Mouse (Mus musculus) left cerebral cortex, postnatal 4 days (tissue): ENCODE results near the gene Gli3. TPM values are rescaled to one million over a fixed set of nuclear protein-coding genes. Genes with fewer than 3 reads are reported as not detected.
A peak's percentile ranks its signal among the peaks of the same experiment; 100 is the strongest.

Experiments
- DNase-seq: peaks from one replicate; pipeline ENCODE4 v3.0.0-alpha.2; 2022
- intact Hi-C: fragments of 180-260 bp; cut with DNase I; formaldehyde crosslinking; loops from one replicate; pipeline ENCODE4 v1.15.1; 2025
- total RNA-seq, 2 experiments: library from RNA; stranded (reverse); gene quantifications; 2 replicates each; pipeline ENCODE4 v1.2.3; 2021

The Gli3 gene
- total RNA-seq, 2 experiments from 2014 or later = 8.1 to 8.2 TPM

DNA sequence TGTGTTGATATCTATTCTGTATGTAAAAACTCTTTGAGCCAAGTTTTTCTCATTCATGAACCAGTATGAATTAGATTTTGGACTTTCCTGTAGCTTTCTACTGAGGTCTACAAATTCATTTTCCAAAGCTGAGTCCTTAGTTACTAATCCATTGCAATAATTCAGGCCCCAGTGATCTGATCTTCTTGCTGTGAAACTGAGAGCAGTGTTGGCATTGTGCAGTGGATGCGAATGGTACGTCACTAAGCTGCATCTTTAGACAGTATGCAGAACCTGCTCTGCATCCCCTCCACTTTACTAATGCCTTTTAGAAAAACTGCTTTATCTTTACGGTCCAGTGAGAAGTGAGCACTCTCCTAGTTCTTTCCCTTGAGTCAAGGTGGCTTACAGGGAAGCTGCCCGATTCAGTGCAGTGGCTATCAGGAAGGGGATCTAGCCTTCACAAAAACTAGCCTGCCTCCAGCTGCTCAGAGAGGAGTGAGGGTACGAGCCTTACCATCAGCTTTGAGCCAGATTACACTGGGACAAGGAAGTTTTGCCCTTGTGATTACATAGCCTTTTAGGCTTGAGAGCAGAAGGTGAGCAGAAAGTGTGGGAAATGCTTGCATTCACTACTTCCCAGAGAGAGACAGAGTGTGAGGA is 155.1 kb downstream of the Gli3 start:
- intact Hi-C loops = no loop called here
- no peak for DNase-seq

DNA sequence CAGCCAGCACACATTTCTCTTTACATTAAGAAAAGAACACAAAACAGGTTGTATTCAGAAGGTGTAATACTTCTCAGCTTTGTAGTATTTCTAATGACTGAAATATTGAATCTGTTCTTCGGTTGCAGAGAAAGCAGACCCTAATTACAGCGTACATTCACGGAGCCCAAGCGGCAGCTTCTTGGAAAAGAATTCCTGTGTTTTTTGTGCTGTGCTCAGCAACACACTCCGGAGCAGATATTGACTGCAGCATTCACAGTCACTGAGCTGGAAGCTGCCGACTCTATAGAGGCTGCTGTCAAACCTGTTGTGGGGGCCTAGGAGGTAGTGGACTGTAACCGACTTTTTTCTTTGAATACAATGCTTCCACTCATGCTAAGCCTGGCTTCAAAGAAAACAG is 158.0 kb downstream of the Gli3 start:
- DNase-seq = peak; percentile 7
- intact Hi-C loops = no loop called here

DNA sequence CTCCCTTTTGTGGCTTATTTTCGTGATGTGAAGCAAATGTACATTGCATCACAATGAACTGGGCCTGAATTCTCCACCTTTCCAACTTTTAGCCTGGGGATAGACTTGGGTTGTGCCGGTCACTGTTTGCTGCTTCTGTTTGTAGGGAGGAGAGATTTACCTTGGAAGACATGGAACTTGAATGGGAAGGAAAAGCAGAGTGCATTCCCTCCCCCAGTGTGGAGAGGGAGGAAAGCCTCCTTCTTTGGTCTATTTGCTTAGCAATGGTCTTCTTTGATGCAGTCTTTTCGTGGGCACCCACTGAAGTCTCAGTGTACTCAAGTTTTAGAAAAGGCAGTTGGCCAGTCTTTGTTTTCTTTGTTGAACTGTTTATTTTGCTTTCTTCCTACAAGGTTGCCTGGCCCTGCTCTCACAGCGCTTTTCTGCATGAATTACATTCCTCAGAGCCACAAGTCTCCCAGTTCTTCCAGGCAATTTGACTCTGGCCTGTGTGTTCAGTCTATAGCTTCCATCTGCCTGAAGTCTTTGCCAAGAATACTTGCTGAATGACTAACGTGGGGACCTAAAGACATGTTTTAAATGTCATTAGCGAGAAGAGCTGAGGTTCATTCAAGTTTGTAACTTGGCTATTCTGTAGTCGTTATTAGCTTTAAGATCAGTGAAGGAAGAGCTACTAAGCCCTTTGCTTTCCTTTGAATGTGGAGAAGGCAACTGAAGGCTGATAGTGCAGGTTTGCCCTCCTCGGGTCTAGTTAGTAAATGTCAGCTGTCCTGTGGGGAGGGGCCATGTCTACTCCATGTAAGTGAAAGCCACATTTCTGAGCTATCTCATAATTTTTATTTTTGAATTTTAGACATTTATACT is 161.7 kb downstream of the Gli3 start:
- no peak for DNase-seq
- intact Hi-C loops = no loop called here

DNA sequence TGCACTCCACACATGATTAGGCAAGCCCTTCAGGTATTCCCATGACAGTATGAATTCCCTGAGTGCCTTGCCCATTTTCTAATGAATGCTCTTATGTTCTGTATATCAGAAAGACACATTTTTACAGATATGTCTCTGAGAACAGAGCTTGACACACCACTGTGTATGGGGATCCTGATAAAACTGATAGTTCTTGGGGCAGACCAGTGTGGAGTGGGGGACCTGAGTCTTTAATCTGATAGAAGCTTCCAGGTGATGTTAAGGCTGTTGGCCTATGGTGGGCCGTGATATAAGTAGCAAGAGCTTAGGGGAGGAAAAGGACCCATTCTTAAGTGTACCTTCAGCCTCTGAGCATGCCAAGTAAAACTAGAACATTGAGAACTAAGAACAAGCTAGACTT is 178.5 kb downstream of the Gli3 start:
- no peak for DNase-seq
- intact Hi-C loops = no loop called here

DNA sequence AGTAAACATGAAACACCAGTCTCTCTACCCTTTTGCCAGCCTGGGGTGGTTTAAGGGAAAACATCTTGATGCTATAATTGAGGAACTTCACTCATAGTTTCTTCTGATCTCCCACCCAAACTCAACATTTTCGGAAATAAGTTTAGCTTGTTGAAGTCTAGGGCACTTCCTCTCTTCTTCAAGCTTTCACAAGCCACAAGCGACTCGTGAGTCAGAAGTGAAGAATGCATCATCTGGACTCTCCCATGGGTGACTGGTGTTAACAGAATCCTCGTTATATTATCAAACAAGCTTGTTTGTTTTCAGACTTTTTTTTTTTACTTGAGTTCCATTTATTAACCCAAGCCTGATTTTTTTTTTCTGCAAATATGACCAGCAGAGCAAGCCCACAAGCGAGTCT is 197.5 kb downstream of the Gli3 start:
- no peak for DNase-seq
- intact Hi-C loops = no loop called here

DNA sequence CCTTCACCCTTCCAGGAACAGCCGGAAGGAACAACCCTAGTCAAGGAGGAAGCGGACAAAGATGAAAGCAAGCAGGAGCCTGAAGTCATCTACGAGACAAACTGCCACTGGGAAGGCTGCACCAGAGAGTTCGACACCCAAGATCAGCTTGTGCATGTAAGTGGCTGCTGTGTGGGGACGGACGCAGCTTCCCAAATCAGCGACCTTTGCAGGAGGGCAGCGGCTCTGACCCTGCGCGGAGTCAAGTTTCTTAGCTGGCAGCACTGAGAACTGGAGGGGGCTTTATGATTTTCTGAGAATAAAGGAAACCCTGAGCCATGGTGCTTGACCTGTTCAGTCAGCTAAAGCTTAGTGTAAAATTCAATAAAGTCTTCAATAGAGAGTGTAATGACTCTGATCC is 199.3 kb downstream of the Gli3 start:
- DNase-seq = no peak
- intact Hi-C loops = no loop called here

DNA sequence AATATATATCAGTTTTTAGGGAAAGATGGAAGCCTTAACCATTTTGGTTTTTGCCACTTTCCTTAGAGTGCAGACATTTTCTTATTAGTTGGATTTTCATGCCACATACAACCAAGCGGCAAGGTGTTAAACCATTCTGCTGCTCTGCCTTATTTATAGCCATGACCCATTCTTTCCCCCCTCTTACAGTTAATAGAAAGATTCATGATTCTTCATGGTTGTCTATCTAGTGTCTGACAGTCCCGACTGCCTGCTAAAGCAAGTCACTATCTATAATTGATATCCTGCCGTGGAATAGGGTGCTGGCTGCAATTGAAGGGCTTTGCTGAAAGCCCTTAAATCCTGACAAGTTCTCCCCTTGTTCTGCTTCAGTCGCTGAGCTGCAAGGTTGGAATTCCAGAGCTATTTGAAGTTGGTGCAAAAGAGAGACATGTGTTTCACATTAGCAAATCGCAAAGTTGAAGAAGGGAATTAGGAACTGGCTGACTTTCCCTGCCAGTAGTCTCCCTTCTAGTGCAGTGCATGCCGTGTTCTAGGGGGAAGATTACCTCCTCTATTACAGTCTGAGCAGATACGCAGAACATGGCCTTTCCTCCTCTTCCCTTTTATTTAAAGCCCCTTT is 201.7 kb downstream of the Gli3 start:
- DNase-seq = no peak
- intact Hi-C loops = no loop called here

DNA sequence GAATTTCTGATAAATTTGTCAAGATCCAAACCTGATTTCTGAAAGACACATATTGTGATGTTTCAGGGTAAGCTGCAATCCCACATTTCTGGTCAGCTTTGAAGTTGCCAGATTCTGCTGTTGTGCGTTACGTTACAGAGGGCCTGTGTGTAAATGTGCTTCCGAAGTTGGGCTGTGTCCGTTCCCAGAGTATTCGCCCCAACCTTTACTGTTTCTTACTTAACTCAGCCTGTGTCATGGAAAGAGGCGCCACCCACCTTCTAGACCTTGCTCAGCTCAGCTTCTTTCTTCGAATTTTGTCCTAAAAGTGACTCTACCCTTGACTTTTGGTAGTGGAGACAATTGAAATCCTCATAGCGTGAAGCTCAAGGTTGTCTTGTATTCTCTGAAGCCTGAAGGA is 202.5 kb downstream of the Gli3 start:
- intact Hi-C loops = no loop called here
- DNase-seq = no peak

DNA sequence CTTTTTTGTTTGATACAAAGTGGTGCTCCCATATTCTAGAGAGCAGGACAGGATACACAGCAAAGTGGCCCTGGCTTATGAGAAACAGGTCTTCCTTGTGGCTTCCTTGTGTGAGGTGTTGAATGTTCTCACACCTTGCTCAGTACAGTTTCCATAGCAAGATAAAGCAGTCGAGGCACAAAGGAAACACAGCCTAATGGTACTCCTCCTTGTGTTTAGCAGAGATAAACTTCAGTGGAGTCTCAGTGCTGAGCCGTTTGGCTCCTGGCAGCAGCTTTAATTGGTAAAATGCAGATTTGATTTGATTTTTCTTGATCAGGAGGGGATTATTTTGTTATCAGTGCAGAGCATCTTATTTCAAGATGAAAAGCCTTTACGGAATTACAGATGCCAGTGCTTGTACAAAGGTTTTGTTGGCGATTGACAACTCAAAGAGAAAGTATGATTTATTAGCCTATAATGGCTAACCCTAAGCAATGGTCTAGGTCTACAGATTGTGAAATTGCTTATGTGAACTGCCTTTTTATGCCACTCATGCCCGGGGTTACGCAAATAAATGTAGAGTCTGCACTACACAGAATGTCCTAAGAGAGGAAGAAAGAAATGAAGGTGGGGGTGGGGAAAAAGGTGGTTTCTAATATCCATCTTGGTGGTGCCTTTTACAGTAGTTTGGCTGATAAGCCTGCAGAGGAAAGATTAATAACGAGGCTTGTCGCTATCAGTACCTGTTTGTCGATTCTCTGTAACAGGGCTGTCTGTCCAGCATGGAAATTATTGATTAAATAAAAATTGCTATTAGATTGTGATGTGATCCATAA is 207.3 kb downstream of the Gli3 start:
- intact Hi-C loops = no loop called here

DNA sequence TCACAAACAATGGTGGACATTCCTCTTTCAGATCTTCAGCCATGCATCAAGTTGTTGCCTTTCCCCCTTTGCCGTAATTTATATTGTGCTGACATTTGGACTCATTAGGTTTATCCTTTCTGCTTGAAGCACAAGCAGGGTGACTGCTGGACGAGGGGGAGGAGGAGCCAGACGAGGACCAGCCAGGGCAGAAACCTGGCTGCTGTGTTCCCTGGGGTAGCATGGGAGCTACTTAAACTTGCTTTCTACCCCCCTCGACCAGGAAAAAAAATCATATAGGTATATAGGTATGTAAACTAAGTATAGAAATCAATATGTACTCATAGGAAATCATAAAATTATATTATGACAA is 207.9 kb downstream of the Gli3 start:
- intact Hi-C loops = no loop called here
- no peak for DNase-seq

More for the DNA sequence above, 207.3 kb downstream of the Gli3 start:
- no peak for DNase-seq

DNA sequence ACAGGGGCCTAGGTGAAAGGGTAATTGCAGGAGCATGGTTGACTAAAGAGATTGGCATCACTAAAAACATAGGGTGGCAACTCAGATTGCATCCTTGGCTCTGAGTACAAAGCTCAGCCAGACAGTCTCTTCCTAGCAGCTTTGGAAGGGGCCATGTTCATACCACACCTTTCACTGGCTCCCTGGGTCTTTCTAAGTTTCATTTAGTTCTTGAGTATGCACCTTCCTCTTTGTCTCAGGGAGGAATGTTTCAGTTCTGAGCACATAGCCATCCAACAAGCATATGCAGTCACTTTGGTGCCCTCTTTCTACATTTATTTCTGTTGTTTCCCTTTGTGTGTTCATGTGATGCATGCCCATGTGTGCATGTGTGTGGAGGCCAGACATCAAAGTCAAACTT is 212.4 kb downstream of the Gli3 start:
- no peak for DNase-seq
- intact Hi-C loops = no loop called here

DNA sequence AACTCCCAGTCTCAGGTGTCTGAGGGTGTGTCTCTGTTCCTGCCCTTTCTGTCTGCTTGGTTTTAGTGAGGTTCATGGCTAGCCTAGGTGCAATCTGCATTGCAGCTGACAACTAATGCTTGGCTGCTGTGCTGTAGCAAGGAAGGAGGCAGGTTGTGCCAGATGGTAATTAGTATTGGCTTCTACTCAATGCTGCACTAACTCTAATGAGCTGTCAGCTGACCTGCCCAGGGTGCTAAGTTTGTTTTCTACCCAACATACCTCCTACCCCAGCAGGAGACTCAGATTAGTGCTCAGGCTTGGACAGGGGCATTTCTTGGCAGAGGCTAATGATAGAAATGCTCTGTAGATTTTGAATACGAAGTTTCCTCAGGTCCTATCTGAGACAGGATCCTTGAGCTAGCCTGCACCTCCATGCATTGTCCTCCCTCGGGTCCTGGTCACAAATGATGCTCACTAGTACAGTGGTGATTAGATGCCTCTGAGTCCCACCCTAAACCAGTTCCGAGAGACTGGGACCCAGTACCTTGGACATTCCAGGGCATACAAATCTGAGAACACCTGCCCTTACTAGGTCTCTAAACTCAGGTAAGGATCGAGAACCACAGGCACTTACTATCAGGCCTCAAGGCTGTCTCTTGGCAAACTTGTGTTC is 214.2 kb downstream of the Gli3 start:
- intact Hi-C loops = no loop called here
- no peak for DNase-seq

DNA sequence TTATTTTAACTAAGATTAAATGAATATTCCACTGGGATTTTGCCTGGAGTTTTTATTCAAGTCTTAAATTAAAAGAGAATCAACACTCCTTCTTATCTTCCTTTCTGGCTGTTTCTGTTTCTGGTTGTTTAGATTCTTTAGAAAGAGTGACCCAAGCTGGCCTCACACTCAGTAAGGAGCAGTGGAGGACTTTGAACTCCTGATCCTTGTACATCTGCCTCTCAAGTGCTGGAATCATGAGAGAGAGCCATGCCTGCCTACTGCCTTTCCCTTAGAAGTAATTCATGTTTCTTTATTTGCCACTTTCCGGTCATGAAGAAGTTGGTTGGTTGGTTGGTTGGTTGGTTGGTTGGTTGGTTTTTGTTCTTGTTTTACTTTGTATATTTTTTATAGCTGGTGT is 218.5 kb downstream of the Gli3 start:
- intact Hi-C loops = no loop called here
- DNase-seq = no peak

DNA sequence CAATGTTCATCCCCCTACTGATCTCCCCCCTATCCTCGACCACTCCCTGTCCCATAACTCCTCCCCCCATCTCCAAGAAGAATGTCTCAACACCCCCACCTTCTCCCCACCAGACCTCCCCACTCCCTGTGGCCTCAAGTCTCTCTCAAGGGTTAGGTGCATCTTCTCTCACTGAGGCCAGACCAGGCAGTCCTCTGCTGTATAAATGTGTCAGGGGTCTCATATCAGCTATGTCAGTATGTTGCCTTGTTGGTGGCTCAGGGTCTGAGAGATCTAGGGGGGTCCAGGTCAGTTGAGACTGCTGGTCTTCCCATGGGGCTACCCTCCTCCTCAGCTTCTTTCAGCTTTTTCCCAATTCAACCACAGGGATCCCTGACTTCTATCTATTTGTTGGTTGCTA is 220.0 kb downstream of the Gli3 start:
- intact Hi-C loops = no loop called here
- DNase-seq = no peak

DNA sequence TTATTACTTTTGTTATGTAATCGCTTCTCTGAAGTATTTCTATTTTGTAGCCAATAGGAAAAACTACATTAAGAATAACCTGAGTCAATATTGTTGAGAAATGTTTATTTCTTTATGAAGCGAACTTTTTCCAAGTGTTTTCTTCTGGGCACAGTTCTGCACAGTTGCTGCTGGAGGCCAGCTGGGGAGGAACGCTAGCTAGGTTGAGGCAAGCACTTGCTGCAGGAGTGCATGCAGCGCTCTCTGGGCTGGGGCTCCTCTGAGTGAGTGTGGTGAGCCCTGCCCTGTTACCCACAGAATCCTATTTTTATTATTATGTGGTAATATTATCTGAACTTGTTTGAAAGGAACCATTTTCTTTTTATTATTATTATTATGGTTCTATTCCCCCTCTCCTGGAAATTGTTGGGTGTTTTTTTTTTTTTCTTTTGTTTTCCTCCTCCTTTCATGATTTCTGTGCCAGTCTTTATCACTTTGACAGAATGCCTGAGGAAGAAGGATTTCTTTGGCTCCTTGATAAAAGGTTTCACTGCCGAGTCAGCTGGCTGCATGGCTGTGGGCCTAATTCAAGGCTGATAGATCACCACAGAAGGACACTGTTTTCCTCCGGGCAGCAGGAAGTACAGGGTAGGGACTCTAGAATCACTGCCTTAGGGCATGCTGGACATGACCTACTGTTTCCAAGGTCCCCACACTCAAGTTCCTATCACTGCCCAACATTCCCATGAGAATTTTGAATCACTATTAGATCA is 225.2 kb downstream of the Gli3 start:
- peak; percentile 8 for DNase-seq
- intact Hi-C loops = no loop called here

DNA sequence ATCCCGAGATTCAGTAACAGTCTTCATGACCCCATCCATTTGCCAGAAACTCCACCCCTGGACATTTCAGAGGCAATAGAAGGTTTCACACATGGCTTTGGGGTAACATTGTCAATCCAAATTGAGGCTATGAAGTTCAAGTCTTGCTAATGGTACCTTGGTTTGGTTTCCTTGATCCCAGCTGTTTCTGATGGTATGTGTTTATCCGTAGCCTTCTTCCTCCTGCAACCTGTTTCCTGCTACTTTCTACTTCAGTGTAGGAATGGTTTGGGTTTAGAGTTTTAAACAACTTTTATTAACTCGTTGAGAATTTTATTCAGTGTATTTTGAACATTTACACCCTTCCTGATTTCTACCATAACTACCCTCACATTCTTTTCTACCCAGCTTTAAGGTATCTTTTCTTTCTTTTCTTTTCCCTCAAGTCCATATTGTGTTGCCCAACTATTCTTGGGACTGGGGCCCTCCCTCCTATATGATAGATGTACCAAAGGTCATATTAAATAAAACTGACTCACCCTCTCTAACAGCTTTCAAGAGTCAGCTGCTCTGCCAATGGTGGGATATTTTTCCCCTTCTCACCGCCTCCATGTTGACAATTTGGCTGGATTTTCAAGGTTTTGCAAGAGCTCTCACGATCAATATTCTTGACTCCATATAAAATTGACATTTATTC is 225.9 kb downstream of the Gli3 start:
- intact Hi-C loops = no loop called here
- no peak for DNase-seq

DNA sequence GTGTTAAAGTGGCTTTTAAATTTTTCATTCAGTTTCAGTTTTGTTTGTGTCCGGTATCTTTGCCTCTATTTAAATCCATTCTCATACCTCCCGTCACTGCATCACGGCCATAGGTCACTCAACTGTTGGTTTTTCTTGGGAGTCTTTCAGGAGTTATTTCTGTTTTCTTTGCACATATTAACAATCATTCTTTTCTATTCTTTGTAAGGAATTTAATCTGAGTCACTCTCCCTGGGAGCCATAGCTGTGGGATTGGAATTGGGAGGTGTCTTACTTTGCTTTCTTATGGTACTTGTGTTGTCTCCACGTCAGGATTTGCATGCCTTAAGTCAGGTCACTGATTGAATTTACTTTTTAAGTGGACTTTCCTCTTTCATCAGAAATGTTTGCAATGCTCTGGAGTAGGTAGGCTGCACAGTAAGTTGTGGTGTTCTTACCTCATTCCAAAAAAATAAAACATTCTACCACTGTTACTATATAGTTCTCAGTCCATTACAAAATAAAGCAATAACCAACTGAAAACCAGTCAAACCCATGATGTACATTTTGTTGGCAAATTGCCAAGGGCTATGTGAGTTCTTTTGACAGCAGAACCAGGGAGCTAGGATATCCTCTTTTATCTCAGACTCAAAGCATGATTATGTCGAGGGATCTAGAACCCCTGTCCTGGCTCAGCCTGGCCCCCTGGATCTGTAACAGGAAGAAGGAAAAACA is 228.9 kb downstream of the Gli3 start:
- intact Hi-C loops = no loop called here
- no peak for DNase-seq

DNA sequence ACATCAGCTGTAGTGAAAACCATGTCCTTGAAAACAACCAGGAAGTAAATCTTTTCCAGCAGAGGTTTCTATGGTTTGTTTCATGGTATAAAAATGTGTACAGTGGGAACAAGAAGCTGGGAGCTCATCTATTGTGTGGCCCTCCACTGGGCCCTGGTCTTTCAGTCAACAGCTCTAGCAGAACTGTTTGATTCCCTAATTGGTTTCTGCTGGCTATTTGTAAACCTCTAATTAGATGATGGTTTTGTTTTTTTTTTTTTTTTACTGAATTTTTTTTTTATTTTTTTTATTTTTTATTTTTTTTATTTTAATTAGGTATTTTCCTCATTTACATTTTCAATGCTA is 229.4 kb downstream of the Gli3 start:
- intact Hi-C loops = no loop called here
- DNase-seq = no peak

DNA sequence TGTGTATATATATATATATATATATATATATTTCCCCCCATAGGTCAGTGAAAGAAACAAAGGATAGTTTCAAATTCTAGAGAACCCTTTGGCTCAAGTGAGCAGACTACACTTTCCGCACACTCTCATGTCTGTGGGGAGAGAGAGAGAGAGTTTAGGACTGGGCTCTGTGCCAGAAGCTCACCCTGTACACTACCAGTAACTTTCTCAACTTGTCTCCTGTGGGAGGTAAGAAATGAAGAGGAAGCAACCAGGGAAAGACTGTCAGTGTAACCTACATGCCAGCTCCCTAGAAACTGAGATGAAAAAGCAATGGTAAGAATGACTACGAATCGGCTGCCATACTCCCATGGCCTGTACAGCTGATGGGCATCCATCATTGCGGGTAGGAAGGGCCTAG is 235.2 kb downstream of the Gli3 start:
- intact Hi-C loops = no loop called here
- no peak for DNase-seq
